Mouse (Mus musculus) erythroblast, embryonic 14.5 days (primary cell): ENCODE data around the gene Rad21l. TPM values are rescaled to one million over a fixed set of nuclear protein-coding genes. Genes with fewer than 3 reads are reported as not detected.
"Not testable (repeated sequence)": the region's sequence is repeated elsewhere in the genome, so short reads cannot be mapped to it uniquely, and the experiment has no call there.

Experiments
- H3K27me3 ChIP-seq: 2 replicates; pipeline ENCODE4 v1.6.1; 2012; ENCODE audit warnings: inconsistent platforms; ENCODE audit not compliant: control insufficient read depth
- H3K36me3 ChIP-seq: 2 replicates; pipeline ENCODE4 v1.6.1; 2012; ENCODE audit warnings: mild to moderate bottlenecking, inconsistent platforms; ENCODE audit not compliant: control insufficient read depth
- H3K4me1 ChIP-seq: 2 replicates; pipeline ENCODE4 v1.6.1; 2012; ENCODE audit warnings: inconsistent platforms; ENCODE audit not compliant: control insufficient read depth
- H3K4me3 ChIP-seq: replicated peaks from 2 replicates; pipeline ENCODE3; 2012; ENCODE audit warnings: moderate library complexity, mild to moderate bottlenecking, inconsistent platforms
- H3K9me3 ChIP-seq: 2 replicates; pipeline ENCODE4 v1.6.1; 2012; ENCODE audit warnings: low read length, inconsistent platforms, mixed read lengths; ENCODE audit not compliant: control insufficient read depth
- GATA1 ChIP-seq: IDR thresholded peaks from 2 replicates; pipeline ENCODE4 v1.6.1; 2012; ENCODE audit warnings: low read length, inconsistent platforms, mixed read lengths
- TAL1 ChIP-seq: IDR thresholded peaks from 3 replicates; pipeline ENCODE4 v1.6.1; 2012; ENCODE audit warnings: low read length, inconsistent platforms, mixed read lengths
- polyA plus RNA-seq: library from polyadenylated mRNA; stranded (reverse); fragments of >175 nt; gene quantifications from 2 replicates; pipeline ENCODE4 v1.2.3, GENCODE M21; 2012

The Rad21l gene
- polyA plus RNA-seq, 1 experiment: not detected

GRCm38 (mm10) chr2:151632159-151632814 lies 36.0 kb downstream of the Rad21l start, which contains the start of gene Snph:
TSS of gene Snph (minus strand) at chr2:151632593.
- Histone ChIP-seq H3K36me3 (no peaks in the 10 kb centered on the region), H3K27me3 (peaks cover 50% of the 10 kb centered on the region), H3K9me3 (no peaks in the 10 kb centered on the region), H3K4me3 (no peak within 1 kb of the TSS), H3K4me1 (no peaks in the 10 kb centered on the region)
- TF ChIP-seq TAL1: no peak
- no peak for TF ChIP-seq GATA1

GRCm38 (mm10) chr2:151631406-151632158 lies 36.8 kb downstream of the Rad21l start:
- Histone ChIP-seq H3K4me1 (no peaks in the 10 kb centered on the region), H3K9me3 (no peaks in the 10 kb centered on the region), H3K36me3 (no peaks in the 10 kb centered on the region), H3K27me3 (peaks cover 50% of the 10 kb centered on the region), H3K4me3 (no peak overlapping the region)
- TF ChIP-seq TAL1 (no peak), GATA1 (no peak)

- H3K27me3 ChIP-seq: peaks cover 50% of the 10 kb centered on the region
- no peaks in the 10 kb centered on the region for H3K36me3 ChIP-seq
- TF ChIP-seq GATA1: no peak
- no peak for TF ChIP-seq TAL1
- H3K4me3 ChIP-seq: no peak overlapping the region
- H3K4me1 ChIP-seq: no peaks in the 10 kb centered on the region
- H3K9me3 ChIP-seq: no peaks in the 10 kb centered on the region
These were observed 39.0 kb downstream of the Rad21l start for GRCm38 (mm10) chr2:151629310-151629709.

- peaks cover 37% of the 10 kb centered on the region for H3K27me3 ChIP-seq
- no peak overlapping the region for H3K4me3 ChIP-seq
- no peaks in the 10 kb centered on the region for H3K36me3 ChIP-seq
- H3K9me3 ChIP-seq: no peaks in the 10 kb centered on the region
- no peaks in the 10 kb centered on the region for H3K4me1 ChIP-seq
- TF ChIP-seq GATA1 (no peak), TAL1 (no peak)
These were observed 40.3 kb downstream of the Rad21l start for GRCm38 (mm10) chr2:151628011-151628410.

GRCm38 (mm10) chr2:151626296-151626695 lies 42.0 kb downstream of the Rad21l start:
- no peak overlapping the region for H3K4me3 ChIP-seq
- no peaks in the 10 kb centered on the region for H3K36me3 ChIP-seq
- H3K27me3 ChIP-seq: peaks cover 19% of the 10 kb centered on the region
- H3K4me1 ChIP-seq: no peaks in the 10 kb centered on the region
- TF ChIP-seq GATA1 (no peak), TAL1 (no peak)
- H3K9me3 ChIP-seq: no peaks in the 10 kb centered on the region

GRCm38 (mm10) chr2:151623776-151624175 lies 44.6 kb downstream of the Rad21l start:
- TF ChIP-seq GATA1: no peak
- no peak for TF ChIP-seq TAL1
- Histone ChIP-seq H3K36me3 (no peaks in the 10 kb centered on the region), H3K27me3 (no peaks in the 10 kb centered on the region), H3K4me3 (no peak overlapping the region), H3K4me1 (no peaks in the 10 kb centered on the region), H3K9me3 (no peaks in the 10 kb centered on the region)

GRCm38 (mm10) chr2:151616551-151617329 lies 51.6 kb downstream of the Rad21l start:
- no peaks in the 10 kb centered on the region for H3K4me1 ChIP-seq
- no peak overlapping the region for H3K4me3 ChIP-seq
- no peaks in the 10 kb centered on the region for H3K36me3 ChIP-seq
- TF ChIP-seq GATA1 (no peak), TAL1 (no peak)
- no peaks in the 10 kb centered on the region for H3K27me3 ChIP-seq
- no peaks in the 10 kb centered on the region for H3K9me3 ChIP-seq

- H3K4me3 ChIP-seq, H3K36me3 ChIP-seq, H3K27me3 ChIP-seq, H3K9me3 ChIP-seq, H3K4me1 ChIP-seq: not testable (repeated sequence)
These were observed 52.6 kb downstream of the Rad21l start for GRCm38 (mm10) chr2:151615779-151616178.

GRCm38 (mm10) chr2:151609974-151610373 lies 58.4 kb downstream of the Rad21l start:
- Histone ChIP-seq H3K9me3 (no peaks in the 10 kb centered on the region), H3K27me3 (no peaks in the 10 kb centered on the region), H3K4me1 (no peaks in the 10 kb centered on the region), H3K36me3 (no peaks in the 10 kb centered on the region), H3K4me3 (no peak overlapping the region)
- TF ChIP-seq GATA1: no peak
- no peak for TF ChIP-seq TAL1
